Mouse (Mus musculus) gastrocnemius, postnatal 4 days (tissue): ENCODE measurements around the gene Ahsa2. TPM values are rescaled to one million over a fixed set of nuclear protein-coding genes. Genes with fewer than 3 reads are reported as not detected.
"Not testable (repeated sequence)": the region's sequence is repeated elsewhere in the genome, so short reads cannot be mapped to it uniquely, and the experiment has no call there.

ENCODE experiments used
- DNase-seq, 2 experiments: peaks; one replicate each; pipeline ENCODE4 v3.0.0; 2021 to 2022; ENCODE audit warnings: low spot score in 2 of 2, mixed read lengths in 2 of 2
- long read RNA-seq, 2 experiments: library from polyadenylated mRNA; stranded (forward); transcript quantifications; one replicate each; pipeline ENCODE4 v2.0.0; 2021
- microRNA-seq: library from miRNA; unstranded; fragments of <30 nt; microRNA quantifications from one replicate; pipeline ENCODE4 v1.2.0, GENCODE M21; 2021
- total RNA-seq, 2 experiments: library from RNA; stranded (reverse); gene quantifications; 2 replicates each; pipeline ENCODE4 v1.2.3; 2021

Ahsa2 gene
- total RNA-seq = 10 to 100 TPM; 47.3 to 48.4 TPM
- long read RNA-seq, experiment 1, transcript Ahsa2-201 (9 exons, 3,023 nt) = major isoform, 19 of 29 reads
- long read RNA-seq, experiment 1, partial matches to known transcripts = 0 of 29 reads
- long read RNA-seq, experiment 1, other reads (novel, unspliced or antisense) = 7 of 29 reads
- long read RNA-seq, experiment 2, transcript Ahsa2-201 (9 exons, 3,023 nt) = major isoform, 23 of 33 reads
- long read RNA-seq, experiment 2, partial matches to known transcripts = 1 of 33 reads
- long read RNA-seq, experiment 2, other reads (novel, unspliced or antisense) = 5 of 33 reads

GRCm38 (mm10) chr11:23497718-23498509, at the start of gene Ahsa2:
TSS of gene Ahsa2 (minus strand) at chr11:23498030.
- DNase-seq = peak; percentile 94 to 97

- DNase-seq = no peak
Measured at GRCm38 (mm10) chr11:23537446-23537845, 39.6 kb upstream of the Ahsa2 start.

GRCm38 (mm10) chr11:23520473-23521205, 22.8 kb upstream of the Ahsa2 start, which contains the start of gene 1700093K21Rik:
TSS of gene 1700093K21Rik (minus strand) at chr11:23521155.
- DNase-seq = no peak

GRCm38 (mm10) chr11:23518981-23519380, 21.2 kb upstream of the Ahsa2 start:
- DNase-seq = no peak

GRCm38 (mm10) chr11:23515315-23515714, 17.5 kb upstream of the Ahsa2 start:
- no peak for DNase-seq

- not testable (repeated sequence) for DNase-seq
Measured at GRCm38 (mm10) chr11:23514785-23515184, 17.0 kb upstream of the Ahsa2 start.

- DNase-seq = not testable (repeated sequence)
Measured at GRCm38 (mm10) chr11:23504801-23505200, 7.0 kb upstream of the Ahsa2 start.

GRCm38 (mm10) chr11:23498609-23499008, 779 bp upstream of the Ahsa2 start:
- DNase-seq = no peak

- peak; percentile 47 to 78 for DNase-seq
Measured at GRCm38 (mm10) chr11:23497335-23497717, 504 bp downstream of the Ahsa2 start.

GRCm38 (mm10) chr11:23496661-23497060, 1.2 kb downstream of the Ahsa2 start:
- DNase-seq = no peak

GRCm38 (mm10) chr11:23495231-23495630, 2.6 kb downstream of the Ahsa2 start:
- DNase-seq = no peak

GRCm38 (mm10) chr11:23492048-23492790, 5.6 kb downstream of the Ahsa2 start:
- no peak for DNase-seq

- DNase-seq = no peak
Measured at GRCm38 (mm10) chr11:23489955-23490354, 7.9 kb downstream of the Ahsa2 start.

- DNase-seq = not testable (repeated sequence)
Measured at GRCm38 (mm10) chr11:23465862-23466261, 32.0 kb downstream of the Ahsa2 start.

Small RNAs within 50 kb of the gene (microRNA-seq; reads per million reads assigned to microRNA genes)
- not detected for gene Gm47279

Other genes with a start within 250 kb of the Ahsa2 start
- gene Xpo1, start 242.0 kb downstream of the Ahsa2 start, total RNA-seq = 10 to 100 TPM; 66.9 to 71.4 TPM
- 10 to 100 TPM; 51.7 to 53.9 TPM for gene Usp34, start 191.1 kb downstream of the Ahsa2 start, total RNA-seq
- gene 1700093K21Rik, start 23.1 kb upstream of the Ahsa2 start, total RNA-seq = under 1 TPM in 1 of 2 experiments, not detected in 1; 0.39 TPM
- 10 to 100 TPM; 11.4 to 14.9 TPM for gene 0610010F05Rik, start 135.6 kb upstream of the Ahsa2 start, total RNA-seq
- gene Pus10, start 167.6 kb upstream of the Ahsa2 start, total RNA-seq = 10 to 100 TPM; 13.3 to 15.9 TPM
- 10 to 100 TPM; 23.9 to 25.2 TPM for gene Pex13, start 167.9 kb upstream of the Ahsa2 start, total RNA-seq